Mouse (Mus musculus): ENCODE results near the gene Tanc2.

The Tanc2 gene

GRCm38 (mm10) chr11:105792501-105792900 is 202.7 kb downstream of the Tanc2 start:
- in situ Hi-C loops (cut with MboI; ENCODE audit: low pct_unique_long_range_greater_than_20kb in 1 of 2, low sequenced_read_pairs in 2 of 2, unreplicated experiment in 1 of 2), result no loop called here

- in situ Hi-C loops (cut with MboI; ENCODE audit: low pct_unique_long_range_greater_than_20kb in 1 of 2, low sequenced_read_pairs in 2 of 2, unreplicated experiment in 1 of 2), result no loop called here
Observed at GRCm38 (mm10) chr11:105803686-105804085, 213.9 kb downstream of the Tanc2 start.

GRCm38 (mm10) chr11:105804776-105805175 is 215.0 kb downstream of the Tanc2 start:
- in situ Hi-C loops (cut with MboI; ENCODE audit: low pct_unique_long_range_greater_than_20kb in 1 of 2, low sequenced_read_pairs in 2 of 2, unreplicated experiment in 1 of 2), result no loop called here

GRCm38 (mm10) chr11:105807103-105807502 is 217.3 kb downstream of the Tanc2 start:
- in situ Hi-C loops (cut with MboI; ENCODE audit: low pct_unique_long_range_greater_than_20kb in 1 of 2, low sequenced_read_pairs in 2 of 2, unreplicated experiment in 1 of 2), result no loop called here

GRCm38 (mm10) chr11:105823246-105823645 is 233.5 kb downstream of the Tanc2 start:
- in situ Hi-C loops (cut with MboI; ENCODE audit: low pct_unique_long_range_greater_than_20kb in 1 of 2, low sequenced_read_pairs in 2 of 2, unreplicated experiment in 1 of 2), result no loop called here

- in situ Hi-C loops (cut with MboI; ENCODE audit: low pct_unique_long_range_greater_than_20kb in 1 of 2, low sequenced_read_pairs in 2 of 2, unreplicated experiment in 1 of 2), result no loop called here
Observed at GRCm38 (mm10) chr11:105823759-105824158, 234.0 kb downstream of the Tanc2 start.

GRCm38 (mm10) chr11:105828175-105828574 is 238.4 kb downstream of the Tanc2 start:
- in situ Hi-C loops (cut with MboI; ENCODE audit: low pct_unique_long_range_greater_than_20kb in 1 of 2, low sequenced_read_pairs in 2 of 2, unreplicated experiment in 1 of 2), result no loop called here

GRCm38 (mm10) chr11:105835209-105835608 is 245.4 kb downstream of the Tanc2 start:
- in situ Hi-C loops (cut with MboI; ENCODE audit: low pct_unique_long_range_greater_than_20kb in 1 of 2, low sequenced_read_pairs in 2 of 2, unreplicated experiment in 1 of 2), result no loop called here

- in situ Hi-C loops (cut with MboI; ENCODE audit: low pct_unique_long_range_greater_than_20kb in 1 of 2, low sequenced_read_pairs in 2 of 2, unreplicated experiment in 1 of 2), result no loop called here
Observed at GRCm38 (mm10) chr11:105836344-105836891, 246.6 kb downstream of the Tanc2 start.

- in situ Hi-C loops (cut with MboI; ENCODE audit: low pct_unique_long_range_greater_than_20kb in 1 of 2, low sequenced_read_pairs in 2 of 2, unreplicated experiment in 1 of 2), result no loop called here
Observed at GRCm38 (mm10) chr11:105837962-105838361, 248.2 kb downstream of the Tanc2 start.

GRCm38 (mm10) chr11:105845901-105846300 is 256.1 kb downstream of the Tanc2 start:
- in situ Hi-C loops (cut with MboI; ENCODE audit: low pct_unique_long_range_greater_than_20kb in 1 of 2, low sequenced_read_pairs in 2 of 2, unreplicated experiment in 1 of 2), result no loop called here

- in situ Hi-C loops (cut with MboI; ENCODE audit: low pct_unique_long_range_greater_than_20kb in 1 of 2, low sequenced_read_pairs in 2 of 2, unreplicated experiment in 1 of 2), result no loop called here
Observed at GRCm38 (mm10) chr11:105855504-105855903, 265.7 kb downstream of the Tanc2 start.

- in situ Hi-C loops (cut with MboI; ENCODE audit: low pct_unique_long_range_greater_than_20kb in 1 of 2, low sequenced_read_pairs in 2 of 2, unreplicated experiment in 1 of 2), result no loop called here
Observed at GRCm38 (mm10) chr11:105858063-105858462, 268.3 kb downstream of the Tanc2 start.

GRCm38 (mm10) chr11:105885558-105885957 is 295.8 kb downstream of the Tanc2 start:
- in situ Hi-C loops (cut with MboI; ENCODE audit: low pct_unique_long_range_greater_than_20kb in 1 of 2, low sequenced_read_pairs in 2 of 2, unreplicated experiment in 1 of 2), result no loop called here

GRCm38 (mm10) chr11:105887281-105887680 is 297.5 kb downstream of the Tanc2 start:
- in situ Hi-C loops (cut with MboI; ENCODE audit: low pct_unique_long_range_greater_than_20kb in 1 of 2, low sequenced_read_pairs in 2 of 2, unreplicated experiment in 1 of 2), result no loop called here

- in situ Hi-C loops (cut with MboI; ENCODE audit: low pct_unique_long_range_greater_than_20kb in 1 of 2, low sequenced_read_pairs in 2 of 2, unreplicated experiment in 1 of 2), result no loop called here
Observed at GRCm38 (mm10) chr11:105899151-105899550, 309.4 kb downstream of the Tanc2 start.

GRCm38 (mm10) chr11:105901501-105901900 is 311.7 kb downstream of the Tanc2 start:
- in situ Hi-C loops (cut with MboI; ENCODE audit: low pct_unique_long_range_greater_than_20kb in 1 of 2, low sequenced_read_pairs in 2 of 2, unreplicated experiment in 1 of 2), result no loop called here

- in situ Hi-C loops (cut with MboI; ENCODE audit: low pct_unique_long_range_greater_than_20kb in 1 of 2, low sequenced_read_pairs in 2 of 2, unreplicated experiment in 1 of 2), result no loop called here
Observed at GRCm38 (mm10) chr11:105902956-105903355, 313.2 kb downstream of the Tanc2 start.

GRCm38 (mm10) chr11:105905529-105906213 is 315.9 kb downstream of the Tanc2 start:
- in situ Hi-C loops (cut with MboI; ENCODE audit: low pct_unique_long_range_greater_than_20kb in 1 of 2, low sequenced_read_pairs in 2 of 2, unreplicated experiment in 1 of 2), result no loop called here

- in situ Hi-C loops (cut with MboI; ENCODE audit: low pct_unique_long_range_greater_than_20kb in 1 of 2, low sequenced_read_pairs in 2 of 2, unreplicated experiment in 1 of 2), result no loop called here
Observed at GRCm38 (mm10) chr11:105907381-105907780, 317.6 kb downstream of the Tanc2 start.

Data from mouse embryonic stem cell (cell line).